Mouse (Mus musculus): ENCODE data around the gene Krt72.

Krt72 gene

GRCm38 (mm10) chr15:101786360-101786759 is at the start of gene Krt72:
TSS of gene Krt72 (minus strand) at chr15:101786460.
- DNase-seq (ENCODE audit: low spot score): no peak

GRCm38 (mm10) chr15:101834784-101835328 is 48.6 kb upstream of the Krt72 start:
- DNase-seq (ENCODE audit: low spot score): no peak

- DNase-seq (ENCODE audit: low spot score): peak; percentile 19
Measured at GRCm38 (mm10) chr15:101833131-101833530, 46.9 kb upstream of the Krt72 start.

GRCm38 (mm10) chr15:101829441-101829840 is 43.2 kb upstream of the Krt72 start:
- DNase-seq (ENCODE audit: low spot score): no peak

DNA sequence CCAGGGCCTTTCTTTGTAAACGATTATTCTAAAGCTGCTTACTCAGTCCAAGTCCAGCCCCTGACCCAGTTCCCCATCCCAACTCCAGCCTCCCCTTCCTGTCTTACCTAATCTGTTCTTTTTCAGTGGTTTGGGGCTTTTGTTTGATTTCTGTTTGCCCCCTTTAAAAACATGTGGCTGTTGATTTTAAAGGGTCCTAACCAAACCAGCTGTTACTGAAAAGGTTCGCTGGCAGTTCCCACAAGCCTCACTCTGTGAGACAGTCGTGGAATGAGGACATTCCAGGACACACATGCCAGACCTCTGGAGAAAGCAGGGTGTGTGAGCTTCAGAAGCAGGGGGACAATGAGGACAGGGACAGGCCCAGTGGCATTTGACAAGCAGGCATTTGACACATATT is 35.5 kb upstream of the Krt72 start:
- no peak for DNase-seq (ENCODE audit: low spot score)

DNA sequence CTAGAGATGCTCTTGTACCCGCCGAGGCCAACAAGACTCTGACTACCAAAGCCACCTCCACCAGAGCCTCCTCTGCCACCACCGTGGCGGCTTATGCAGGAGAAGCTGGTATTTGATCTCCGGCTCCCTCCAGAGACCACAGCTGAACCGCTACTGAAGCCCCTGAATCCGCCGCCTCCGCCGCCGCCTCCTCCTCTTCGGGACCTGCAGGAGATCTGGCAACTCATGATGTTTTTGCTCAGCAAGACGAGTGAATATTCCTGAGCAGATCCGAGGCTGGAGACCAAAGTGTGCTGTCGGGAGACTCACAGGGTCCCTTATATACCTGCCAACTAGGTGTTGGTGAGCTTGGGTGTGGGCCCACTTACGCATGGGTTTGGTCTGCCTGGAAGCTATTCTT is 31.6 kb upstream of the Krt72 start, which contains the start of gene Krt2:
Krt2 (minus strand) TSS at position 295 of the 400 bp plus-strand sequence.
- DNase-seq (ENCODE audit: low spot score): no peak

DNA sequence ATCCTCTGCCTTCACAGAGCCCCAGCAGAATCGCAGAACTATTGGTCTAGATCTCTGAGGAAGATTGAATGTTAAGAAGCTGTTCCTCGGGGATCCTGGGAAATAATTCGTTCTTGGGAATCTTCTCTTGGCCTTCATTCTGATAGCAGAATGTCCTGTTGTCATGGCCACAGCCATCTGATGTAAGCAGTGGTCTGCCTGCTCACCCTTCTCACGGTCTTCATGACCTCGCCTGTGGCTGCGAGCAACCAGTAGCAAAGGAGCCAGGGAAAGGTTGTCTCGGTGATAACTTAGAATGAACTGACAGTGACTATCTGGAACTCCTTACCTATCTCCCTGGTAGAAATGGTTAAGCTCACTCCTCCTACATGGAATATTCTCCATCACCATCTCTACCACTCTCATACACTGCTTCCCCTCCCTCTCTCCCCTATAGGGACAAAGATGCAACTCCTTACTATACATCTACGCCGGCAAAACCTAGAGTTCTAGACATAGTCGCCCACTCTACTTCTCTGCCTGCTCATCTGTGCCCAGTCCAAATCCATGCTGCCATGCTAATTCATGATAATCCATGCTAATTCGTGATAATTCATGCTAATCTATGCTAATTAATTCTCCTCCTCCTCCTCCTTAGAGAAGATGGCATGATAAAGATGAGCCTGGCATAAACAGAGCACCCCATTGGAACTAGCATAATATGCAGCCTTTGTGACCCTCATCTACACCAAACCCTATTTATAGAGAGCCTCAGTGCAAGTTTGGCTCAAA is 17.0 kb upstream of the Krt72 start:
- DNase-seq (ENCODE audit: low spot score): peak; percentile 25

- no peak for DNase-seq (ENCODE audit: low spot score)
Measured at GRCm38 (mm10) chr15:101802296-101802835, 16.1 kb upstream of the Krt72 start, which contains the start of gene Krt73. TSS of gene Krt73 (minus strand) at chr15:101802346.

DNA sequence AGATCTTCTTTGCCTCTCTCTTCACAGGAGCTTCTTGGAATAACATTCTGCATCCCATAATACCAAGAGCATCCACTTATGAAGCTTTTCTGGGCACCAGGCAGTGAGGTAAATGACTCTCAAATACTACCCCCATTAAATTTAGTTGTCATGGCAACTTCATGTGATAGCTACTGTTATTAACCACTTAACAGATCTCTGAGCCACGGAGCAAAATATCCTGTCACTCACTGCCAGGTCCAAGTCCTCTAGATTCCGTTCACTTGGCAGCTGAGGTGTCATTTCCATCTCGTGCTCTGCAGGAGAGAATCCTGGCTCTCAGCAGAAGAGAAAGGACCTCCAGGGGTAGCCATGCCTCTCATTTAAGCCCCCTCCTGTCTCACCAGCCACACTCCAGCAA is 4.6 kb upstream of the Krt72 start:
- no peak for DNase-seq (ENCODE audit: low spot score)

GRCm38 (mm10) chr15:101773420-101773819 is 12.8 kb downstream of the Krt72 start:
- no peak for DNase-seq (ENCODE audit: low spot score)

GRCm38 (mm10) chr15:101772711-101773081 is 13.6 kb downstream of the Krt72 start:
- DNase-seq (ENCODE audit: low spot score): peak; percentile 87

GRCm38 (mm10) chr15:101772080-101772710 is 14.1 kb downstream of the Krt72 start:
- peak; percentile 28 for DNase-seq (ENCODE audit: low spot score)

DNA sequence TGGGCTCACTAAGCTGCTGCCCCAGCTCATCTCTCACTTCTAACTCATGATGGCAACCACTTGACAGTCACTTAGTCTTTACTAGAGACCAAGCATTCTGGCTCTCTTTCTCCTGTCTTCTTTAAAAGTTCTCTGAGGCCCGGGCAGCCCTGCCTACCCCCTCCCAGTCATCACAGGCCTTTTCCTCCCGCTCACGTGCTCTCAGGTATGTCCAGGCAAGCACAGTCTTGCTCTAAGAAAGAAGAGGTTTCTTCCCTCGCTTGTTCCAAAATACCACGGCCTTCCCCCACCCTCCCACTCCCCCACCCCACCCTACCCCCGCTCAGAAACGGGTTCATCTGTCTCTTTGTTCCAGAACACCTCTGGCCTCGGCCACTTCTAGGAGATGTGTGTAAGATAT is 16.0 kb downstream of the Krt72 start:
- no peak for DNase-seq (ENCODE audit: low spot score)

DNA sequence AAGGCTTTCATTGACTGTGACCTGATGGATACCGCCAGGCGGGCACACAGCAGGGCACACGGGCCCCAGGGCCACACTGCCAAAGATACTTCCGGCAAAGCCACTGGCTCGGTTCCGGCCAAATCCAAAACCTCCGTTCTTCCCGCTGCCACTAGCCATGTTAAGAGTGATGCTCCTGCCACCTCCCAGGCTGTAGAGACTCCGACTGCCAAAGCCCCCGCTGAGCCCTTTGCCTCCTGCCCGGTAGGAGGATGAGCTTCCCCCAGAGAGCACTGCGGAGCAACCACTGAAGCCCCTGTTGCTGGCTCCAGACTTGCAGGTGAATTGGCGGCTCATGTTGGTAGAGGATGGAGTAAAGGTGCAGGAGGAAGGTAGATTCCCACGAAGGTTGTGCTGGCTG is 43.5 kb downstream of the Krt72 start, which contains the start of gene Krt71:
Krt71 (minus strand) TSS at position 399 of the 400 bp plus-strand sequence.
- no peak for DNase-seq (ENCODE audit: low spot score)

DNA sequence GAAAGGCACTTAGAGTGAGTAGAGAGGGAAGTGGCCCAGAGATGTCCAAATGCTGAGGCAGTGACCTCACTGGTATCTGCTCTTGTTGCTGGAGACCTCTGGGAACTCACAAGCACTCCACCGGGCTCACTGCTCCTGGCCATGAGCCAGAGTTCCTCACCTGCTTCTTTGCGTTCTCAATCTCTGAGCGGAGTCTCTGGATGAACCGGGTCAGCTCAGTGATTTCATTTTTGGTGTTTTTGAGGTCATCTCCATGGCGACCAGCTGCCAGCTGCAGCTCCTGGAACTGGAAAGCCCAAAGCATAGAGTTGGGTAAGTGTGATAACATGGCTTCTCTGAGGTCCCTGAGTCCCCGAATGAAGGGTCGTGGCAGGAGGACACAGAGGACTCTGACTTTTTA is 48.5 kb downstream of the Krt72 start:
- DNase-seq (ENCODE audit: low spot score): peak; percentile 9

DNA sequence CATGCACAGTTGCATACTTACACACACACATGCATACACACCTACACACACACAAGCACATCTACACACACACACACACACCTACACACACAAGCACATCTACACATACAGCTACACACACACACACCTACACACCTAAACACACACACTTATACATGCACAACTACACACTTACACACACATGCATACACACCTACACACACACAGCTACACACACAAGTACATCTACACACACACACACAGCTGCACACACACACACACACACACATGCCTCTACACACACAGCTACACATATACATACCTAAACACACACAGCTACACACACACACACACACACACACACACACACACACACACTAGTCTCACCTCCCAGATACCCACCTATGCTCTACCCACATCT is 55.6 kb downstream of the Krt72 start:
- DNase-seq (ENCODE audit: low spot score): no peak
